Mouse (Mus musculus) embryonic fibroblast, embryonic 13.5 days (primary cell): Measurements from ENCODE around the gene Atp6v1fnb.

Source experiments
- CTCF ChIP-seq: IDR thresholded peaks from 2 replicates; pipeline ENCODE4 v1.5.1; 2011; ENCODE audit warnings: mild to moderate bottlenecking, control low read depth, low read length, moderate library complexity, borderline replicate concordance; ENCODE audit not compliant: insufficient read depth
- POLR2A ChIP-seq: IDR thresholded peaks from 2 replicates; pipeline ENCODE4 v1.6.1; 2011; ENCODE audit warnings: low read depth, mild to moderate bottlenecking, control low read depth, low read length, moderate library complexity

- TF ChIP-seq POLR2A (no peak), CTCF (no peak)
Observed at GRCm38 (mm10) chr6:29509086-29509485, 37.8 kb downstream of the Atp6v1fnb start.
